In genomic region chr9:117085706-117086105, GRCm38 (mm10) we compare ENCODE assay signal across 31 mouse cellular contexts.
"Had no signal": no experiment of that assay in that cellular context is flagged by ENCODE, and none has a peak within 500 bp of the region (broad histone marks: within the 10 kb centered on the region; RNA-seq: fewer than 3 reads in every experiment).

No protein-coding gene starts in this region.

- ATAC-seq: liver, embryonic 12.5 days; liver, postnatal 0 days; lung, postnatal 0 days; midbrain, embryonic 13.5 days; midbrain, embryonic 15.5 days; midbrain, embryonic 16.5 days had no signal

- DNase-seq: left cerebral cortex, postnatal 4 days; liver; liver, embryonic 13.5 days; liver, postnatal 0 days; lung, adult 18-20 months; lung, adult 2 months; lung, embryonic 14.5 days; lung, postnatal 10 days; lung, postnatal 14 days; lung, postnatal 36 days; lung, postnatal 4 days; midbrain, embryonic 14.5 days had no signal

- H3K4me1 ChIP-seq: limb, embryonic 10.5 days; limb, embryonic 15.5 days; liver, embryonic 12.5 days; liver, embryonic 13.5 days; liver, embryonic 15.5 days; megakaryocyte, embryonic 14.5 days; midbrain, embryonic 10.5 days; midbrain, embryonic 12.5 days; midbrain, embryonic 13.5 days; midbrain, embryonic 15.5 days had no signal

- H3K27me3 ChIP-seq: limb, embryonic 12.5 days; limb, embryonic 13.5 days; limb, embryonic 15.5 days; liver, embryonic 12.5 days; liver, embryonic 13.5 days; liver, embryonic 15.5 days; lung, embryonic 15.5 days; megakaryocyte, embryonic 14.5 days; midbrain, embryonic 12.5 days; midbrain, embryonic 13.5 days; midbrain, embryonic 15.5 days had no signal

- H3K9me3 ChIP-seq: limb, embryonic 10.5 days; limb, embryonic 12.5 days; limb, embryonic 13.5 days; limb, embryonic 15.5 days; liver, embryonic 12.5 days; liver, embryonic 13.5 days; liver, embryonic 15.5 days; lung, embryonic 15.5 days; midbrain, embryonic 10.5 days; midbrain, embryonic 12.5 days; midbrain, embryonic 13.5 days; midbrain, embryonic 15.5 days had no signal

- H3K27ac ChIP-seq: limb, embryonic 10.5 days; limb, embryonic 12.5 days; limb, embryonic 13.5 days; limb, embryonic 15.5 days; liver, embryonic 12.5 days; liver, embryonic 13.5 days; liver, embryonic 14.5 days; liver, embryonic 15.5 days; lung, embryonic 15.5 days; macrophage; midbrain, embryonic 10.5 days; midbrain, embryonic 12.5 days; midbrain, embryonic 13.5 days; midbrain, embryonic 15.5 days had no signal

- H3K36me3 ChIP-seq: limb, embryonic 12.5 days; limb, embryonic 15.5 days; liver, embryonic 12.5 days; liver, embryonic 13.5 days; liver, embryonic 15.5 days; midbrain, embryonic 10.5 days; midbrain, embryonic 12.5 days; midbrain, embryonic 13.5 days; midbrain, embryonic 15.5 days had no signal

- H3K9ac ChIP-seq: limb, embryonic 12.5 days; limb, embryonic 13.5 days; limb, embryonic 15.5 days; liver, embryonic 12.5 days; liver, embryonic 13.5 days; liver, embryonic 14.5 days; liver, embryonic 15.5 days; liver, postnatal 0 days; lung, embryonic 14.5 days; lung, embryonic 15.5 days; midbrain, embryonic 12.5 days; midbrain, embryonic 13.5 days; midbrain, embryonic 15.5 days had no signal

- H3K4me3 ChIP-seq: limb, embryonic 10.5 days; limb, embryonic 12.5 days; limb, embryonic 13.5 days; limb, embryonic 15.5 days; liver, embryonic 12.5 days; liver, embryonic 13.5 days; liver, embryonic 15.5 days; lung, embryonic 15.5 days; megakaryocyte, embryonic 14.5 days; midbrain, embryonic 10.5 days; midbrain, embryonic 12.5 days; midbrain, embryonic 13.5 days; midbrain, embryonic 15.5 days; myocyte had no signal

- H3K4me2 ChIP-seq: limb, embryonic 12.5 days; limb, embryonic 13.5 days; limb, embryonic 15.5 days; liver, embryonic 11.5 days; liver, embryonic 12.5 days; liver, embryonic 13.5 days; liver, embryonic 15.5 days; lung, embryonic 14.5 days; lung, embryonic 15.5 days; midbrain, embryonic 11.5 days; midbrain, embryonic 12.5 days; midbrain, embryonic 13.5 days; midbrain, embryonic 15.5 days had no signal
